Mouse (Mus musculus): ENCODE data around the gene Cyth1.

- TF ChIP-seq CTCF (IDR thresholded peaks at IDR 0.05; ENCODE audit: extremely low read depth, insufficient read depth, insufficient read length, insufficient replicate concordance) (no peak), POLR2A (IDR thresholded peaks at IDR 0.05; ENCODE audit: low read depth, low read length) (no peak)
Measured at GRCm38 (mm10) chr11:118219066-118219465, 29.3 kb downstream of the Cyth1 start.
